Mouse (Mus musculus) kidney, adult 11 months (tissue): ENCODE measurements around the gene Mfsd1.

Experiments used
- DNase-seq: peaks from one replicate; pipeline ENCODE4 v3.0.0; 2022

Gene Mfsd1

DNA sequence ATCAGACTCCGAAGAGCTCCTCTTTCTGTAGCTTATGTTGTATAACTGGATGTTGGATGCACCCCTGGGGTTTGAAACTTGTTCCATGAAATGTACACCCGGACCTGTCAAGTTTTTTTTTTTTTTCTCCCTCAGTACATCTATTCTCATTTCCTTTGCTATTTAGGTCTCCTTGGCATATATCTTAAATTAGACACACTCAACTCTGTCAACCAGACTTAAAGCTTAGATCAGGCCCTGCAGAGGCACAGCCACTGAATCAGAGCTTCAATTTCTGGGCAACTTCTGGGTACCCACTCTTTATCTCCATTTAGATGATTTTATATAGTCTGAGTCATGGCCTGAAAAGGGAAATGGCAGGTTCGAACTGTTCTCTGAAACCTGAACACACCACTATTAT, 60.6 kb downstream of the Mfsd1 start:
- DNase-seq = no peak

GRCm38 (mm10) chr3:67645640-67646466, 63.3 kb downstream of the Mfsd1 start:
- no peak for DNase-seq
